Mouse (Mus musculus): ENCODE results near the gene Fam243.

Gene Fam243

GRCm38 (mm10) chr16:92320361-92320760 is 880 bp downstream of the Fam243 start:
- no peak for DNase-seq (ENCODE audit: low read depth, low spot score)

GRCm38 (mm10) chr16:92319353-92320109 is 1.7 kb downstream of the Fam243 start:
- no peak for DNase-seq (ENCODE audit: low read depth, low spot score)

DNA sequence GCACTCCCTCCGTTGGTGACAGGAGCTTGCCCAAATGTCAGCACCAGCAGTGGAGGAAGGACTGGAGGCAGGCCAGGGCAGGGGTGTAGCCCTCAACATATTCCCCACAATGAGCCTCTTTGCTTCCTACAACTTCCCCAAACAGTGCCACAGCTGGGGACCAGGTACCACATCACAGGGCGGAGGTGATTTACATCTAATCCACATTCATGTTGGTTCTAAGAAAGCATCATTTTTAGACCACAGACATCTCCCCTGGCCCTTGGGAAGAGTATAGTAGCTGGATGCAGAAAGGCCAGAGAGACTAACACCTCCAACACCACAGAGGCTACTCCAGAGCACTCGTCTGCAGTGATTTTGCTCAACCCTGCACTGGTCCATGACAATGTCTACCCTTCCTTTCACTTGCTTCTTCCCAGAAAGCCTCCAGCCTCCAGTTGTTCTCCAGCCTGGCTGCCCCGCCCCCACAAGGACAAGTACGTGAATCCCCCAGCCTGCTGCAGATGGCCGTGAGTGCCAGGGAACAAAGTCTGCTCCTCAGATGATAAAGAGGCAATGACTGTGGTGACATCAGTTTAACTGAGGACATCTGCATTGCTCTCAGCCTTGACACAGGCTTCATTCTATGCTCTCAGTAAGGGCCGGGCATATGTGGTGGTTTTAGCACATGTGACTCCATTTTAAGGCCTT is 5.0 kb downstream of the Fam243 start:
- DNase-seq (ENCODE audit: low read depth, low spot score): no peak

- DNase-seq (ENCODE audit: low read depth, low spot score): peak; percentile 29
These were observed 7.1 kb downstream of the Fam243 start for GRCm38 (mm10) chr16:92313953-92314741.

- no peak for DNase-seq (ENCODE audit: low read depth, low spot score)
These were observed 12.1 kb downstream of the Fam243 start for GRCm38 (mm10) chr16:92309126-92309525.

DNA sequence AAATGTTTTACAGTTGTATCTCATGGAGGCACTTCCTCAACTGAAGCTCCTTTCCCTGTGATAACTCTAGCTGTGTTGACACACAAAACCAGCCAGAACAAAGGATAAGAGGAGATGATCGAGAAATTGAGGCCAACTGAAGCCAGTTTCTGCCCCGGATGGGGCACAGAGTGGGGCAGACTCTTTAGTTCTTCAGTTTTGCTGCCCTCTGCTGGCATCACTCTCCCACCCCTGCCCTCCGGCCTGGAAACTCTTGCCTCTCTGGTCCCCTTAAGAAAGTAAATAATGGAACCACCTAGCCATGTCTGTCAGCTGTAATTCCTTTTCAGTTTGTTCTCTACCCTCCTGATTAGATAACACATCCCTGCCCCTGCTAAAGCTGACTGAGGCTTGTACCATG is 13.3 kb downstream of the Fam243 start:
- DNase-seq (ENCODE audit: low read depth, low spot score): no peak

DNA sequence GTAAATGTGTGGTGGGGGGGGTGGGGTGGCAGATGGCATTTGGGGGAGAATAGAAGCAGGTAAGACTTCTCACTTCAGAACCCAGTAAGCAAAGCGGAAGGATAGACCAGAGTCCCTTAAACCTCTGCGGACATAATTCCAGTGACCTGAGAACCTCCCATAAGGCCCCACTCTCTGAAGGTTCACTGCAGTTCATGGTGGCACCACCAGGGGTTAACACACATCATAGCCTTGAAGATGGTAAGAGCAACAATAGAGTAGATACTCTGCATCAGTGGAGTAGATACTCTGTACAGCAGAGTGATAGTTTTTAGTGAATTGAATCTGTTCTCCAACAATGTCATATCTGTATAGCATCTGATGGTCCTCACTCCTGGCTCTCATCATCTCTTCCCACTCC is 15.7 kb downstream of the Fam243 start:
- no peak for DNase-seq (ENCODE audit: low read depth, low spot score)

DNA sequence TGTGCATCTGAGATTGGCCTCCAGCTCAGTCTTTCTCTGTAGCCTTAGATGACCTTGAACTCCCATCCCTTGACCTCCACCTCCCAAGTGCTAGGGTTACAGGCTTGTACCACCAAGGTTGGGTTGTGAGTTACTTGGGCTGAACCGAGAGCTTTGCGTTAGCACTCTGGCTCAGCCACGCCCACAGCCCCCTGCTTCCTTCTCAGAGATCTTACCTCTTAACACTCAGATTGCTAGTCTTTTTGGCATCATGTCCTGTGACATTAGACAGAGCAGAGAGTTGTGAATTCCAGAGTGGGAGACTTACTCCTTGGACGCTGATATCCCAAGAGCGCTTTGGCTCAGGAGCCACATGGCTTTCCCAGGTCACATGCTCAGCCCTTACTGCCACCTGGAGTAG is 18.7 kb downstream of the Fam243 start:
- no peak for DNase-seq (ENCODE audit: low read depth, low spot score)

GRCm38 (mm10) chr16:92301989-92302388 is 19.3 kb downstream of the Fam243 start:
- peak; percentile 63 for DNase-seq (ENCODE audit: low read depth, low spot score)

- no peak for DNase-seq (ENCODE audit: low read depth, low spot score)
These were observed 19.8 kb downstream of the Fam243 start for GRCm38 (mm10) chr16:92301412-92301806.

- peak; percentile 95 for DNase-seq (ENCODE audit: low read depth, low spot score)
These were observed 20.4 kb downstream of the Fam243 start, which contains the start of gene Smim11 for GRCm38 (mm10) chr16:92300649-92301411. Gene Smim11, plus strand, starts transcription at chr16:92301286.

- no peak for DNase-seq (ENCODE audit: low read depth, low spot score)
These were observed 25.9 kb downstream of the Fam243 start for GRCm38 (mm10) chr16:92295328-92295727.

DNA sequence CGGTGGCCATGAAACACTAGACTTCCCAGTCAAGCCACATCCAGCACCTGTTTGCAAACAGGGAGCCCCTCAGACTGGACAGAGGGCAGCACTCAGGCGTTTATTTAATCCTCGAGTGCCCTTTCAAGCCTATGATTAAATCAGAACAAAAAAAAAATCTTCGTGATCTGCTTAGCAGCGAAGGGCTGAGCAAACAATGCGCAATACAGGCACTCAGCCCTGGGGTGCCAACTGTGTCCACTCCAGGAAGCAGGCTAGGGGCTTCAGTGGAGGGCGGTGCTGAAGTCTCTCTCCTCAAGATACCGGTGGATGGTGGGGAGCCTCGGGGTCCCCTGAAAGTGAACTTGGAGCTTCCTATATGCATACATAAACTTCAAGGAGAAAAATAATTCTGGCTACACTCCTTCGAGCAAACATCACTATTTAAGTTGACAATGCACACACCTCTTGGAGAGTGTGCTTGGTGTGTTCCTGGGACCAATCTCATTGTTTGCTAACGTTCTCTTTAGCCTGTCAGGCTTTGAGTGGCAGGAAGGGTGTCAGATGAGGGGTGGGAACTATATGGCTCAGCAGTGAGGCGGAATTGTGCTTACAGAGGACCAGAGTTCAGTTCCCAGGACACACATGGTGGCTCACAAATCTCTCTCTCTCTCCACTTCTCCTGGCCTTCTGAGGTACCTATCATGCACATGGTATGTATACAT is 26.8 kb downstream of the Fam243 start:
- DNase-seq (ENCODE audit: low read depth, low spot score): no peak

- DNase-seq (ENCODE audit: low read depth, low spot score): no peak
These were observed 29.1 kb downstream of the Fam243 start, which contains the start of gene Kcne2 for GRCm38 (mm10) chr16:92292101-92292500. Gene Kcne2, plus strand, starts transcription at chr16:92292389.

GRCm38 (mm10) chr16:92290045-92290444 is 31.2 kb downstream of the Fam243 start:
- no peak for DNase-seq (ENCODE audit: low read depth, low spot score)

- no peak for DNase-seq (ENCODE audit: low read depth, low spot score)
These were observed 32.5 kb downstream of the Fam243 start for GRCm38 (mm10) chr16:92288778-92289177.

GRCm38 (mm10) chr16:92286609-92287008 is 34.6 kb downstream of the Fam243 start:
- peak; percentile 62 for DNase-seq (ENCODE audit: low read depth, low spot score)

GRCm38 (mm10) chr16:92285068-92285467 is 36.2 kb downstream of the Fam243 start:
- DNase-seq (ENCODE audit: low read depth, low spot score): no peak

DNA sequence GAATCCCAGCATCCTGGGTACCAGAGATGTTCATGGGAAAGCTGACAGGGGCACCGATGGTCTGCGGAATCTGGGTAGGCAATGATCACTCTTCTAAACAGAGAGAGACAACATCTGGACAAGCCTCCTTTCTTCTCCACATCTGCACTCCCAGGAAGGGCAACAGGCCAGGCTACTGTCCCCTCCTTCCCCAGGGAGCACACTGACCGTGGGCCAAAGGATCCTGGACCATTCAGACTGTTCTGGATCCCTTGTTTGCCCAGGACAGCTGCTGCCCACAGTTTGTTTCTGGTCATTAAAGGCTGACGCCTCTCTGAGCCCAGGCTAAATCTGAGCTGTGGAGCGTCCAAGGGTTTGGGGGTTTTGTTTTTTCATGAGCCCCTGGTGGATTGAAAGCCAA is 38.6 kb downstream of the Fam243 start:
- no peak for DNase-seq (ENCODE audit: low read depth, low spot score)

DNA sequence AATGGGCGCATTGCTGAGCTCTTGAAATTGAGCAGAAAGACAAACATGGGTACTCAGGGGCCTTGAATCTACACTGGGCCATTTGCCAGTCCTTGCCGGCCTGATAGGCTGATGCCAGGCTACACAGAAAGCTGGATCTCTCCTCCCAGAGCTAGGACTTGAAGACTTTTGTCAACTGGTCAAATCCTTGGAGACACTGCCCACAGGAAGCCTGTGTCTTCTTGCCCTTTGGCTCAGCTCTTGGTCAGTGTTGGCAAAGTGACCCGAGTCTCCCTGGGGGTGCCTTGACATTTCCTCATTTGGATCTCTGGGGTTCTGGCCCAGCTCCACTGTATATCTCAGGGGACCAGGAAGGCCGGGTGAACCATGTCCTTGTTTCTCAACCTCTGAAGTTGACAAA is 45.7 kb downstream of the Fam243 start:
- DNase-seq (ENCODE audit: low read depth, low spot score): no peak

- no peak for DNase-seq (ENCODE audit: low read depth, low spot score)
These were observed 46.7 kb downstream of the Fam243 start for GRCm38 (mm10) chr16:92274516-92274915.
